Mouse (Mus musculus): ENCODE results near the gene Mtx3. TPM values are rescaled to one million over a fixed set of nuclear protein-coding genes. Genes with fewer than 3 reads are reported as not detected.

Mtx3 gene
- polyA plus RNA-seq, 1 experiment from 2014 or later, result 3.7 TPM

- no peak overlapping the region for H3K4me3 ChIP-seq
- H3K36me3 ChIP-seq, result no peaks in the 10 kb centered on the region
- no peaks in the 10 kb centered on the region for H3K9me3 ChIP-seq (replicated peaks)
- H3K27ac ChIP-seq, result no peak overlapping the region
- 84% methylated on average over 5 of the region's 5 CpGs for WGBS
- DNase-seq (ENCODE audit: low spot score), result no peak
- H3K4me1 ChIP-seq, result peaks cover 10% of the 10 kb centered on the region
- no peaks in the 10 kb centered on the region for H3K27me3 ChIP-seq (ENCODE audit: low read depth, poor library complexity, severe bottlenecking)
Observed at GRCm38 (mm10) chr13:92905944-92906343, 61.4 kb downstream of the Mtx3 start.

- no peaks in the 10 kb centered on the region for H3K27me3 ChIP-seq (ENCODE audit: low read depth, poor library complexity, severe bottlenecking)
- DNase-seq (ENCODE audit: low spot score), result no peak
- H3K4me1 ChIP-seq, result peaks cover 15% of the 10 kb centered on the region
- 50% methylated on average over 5 of the region's 5 CpGs for WGBS
- H3K9me3 ChIP-seq (replicated peaks), result no peaks in the 10 kb centered on the region
- H3K27ac ChIP-seq, result 0 out of 2 replicates have a peak overlapping the region, but pooled peaks have one; percentile 36
- no peak overlapping the region for H3K4me3 ChIP-seq
- H3K36me3 ChIP-seq, result no peaks in the 10 kb centered on the region
Observed at GRCm38 (mm10) chr13:92907366-92907765, 62.8 kb downstream of the Mtx3 start.

Other genes starting within 250 kb of the Mtx3 start
- 9.1 and 10.1 TPM in 2 replicates for gene Serinc5, start 233.7 kb upstream of the Mtx3 start, polyA plus RNA-seq (2016; fragmentation: Nextera tagmentation; extraction: Ambion mirVana)
- 1.2 TPM in 2 replicates for gene Thbs4, start 49.9 kb upstream of the Mtx3 start, polyA plus RNA-seq (2016; fragmentation: Nextera tagmentation; extraction: Ambion mirVana)